Mouse (Mus musculus) olfactory bulb, adult 2 months (tissue): ENCODE measurements at regions not wholly inside any gene's neighbourhood (a gene's known extent, or its start where the extent isn't known, plus 50 kb on each side); places are given as distances from the start of the nearest gene placed in this dataset.

Experiments
- H3K27ac ChIP-seq: fragments of 200-500 bp; 2 replicates; pipeline ENCODE4 v1.5.1; 2012; ENCODE audit warnings: low read depth, low read length; ENCODE audit not compliant: insufficient read depth
- H3K4me1 ChIP-seq: fragments of 200-500 bp; 2 replicates; pipeline ENCODE4 v1.6.1; 2012; ENCODE audit warnings: low read length; ENCODE audit not compliant: control insufficient read depth, insufficient read depth
- H3K4me3 ChIP-seq: fragments of 200-500 bp; 2 replicates; pipeline ENCODE4 v1.5.1; 2012; ENCODE audit warnings: mild to moderate bottlenecking, low read depth, low read length, moderate library complexity; ENCODE audit not compliant: insufficient read depth
- CTCF ChIP-seq: fragments of 200-500 bp; IDR thresholded peaks from 2 replicates; pipeline ENCODE4 v1.5.1; 2012; ENCODE audit warnings: low read depth, mild to moderate bottlenecking, low read length, moderate library complexity; ENCODE audit not compliant: insufficient read depth
- POLR2A ChIP-seq: fragments of 200-500 bp; IDR thresholded peaks from 2 replicates; pipeline ENCODE4 v1.6.1; 2012; ENCODE audit warnings: mild to moderate bottlenecking, low read depth, low read length, moderate library complexity; ENCODE audit not compliant: insufficient read depth
- WGBS: fragments of 180-500 bp; shearing (Covaris S2); methylation state at CpG from one replicate; pipeline ENCODE4 v1.1.7; 2018; 5-methylcytosine and 5-hydroxymethylcytosine counted together

DNA sequence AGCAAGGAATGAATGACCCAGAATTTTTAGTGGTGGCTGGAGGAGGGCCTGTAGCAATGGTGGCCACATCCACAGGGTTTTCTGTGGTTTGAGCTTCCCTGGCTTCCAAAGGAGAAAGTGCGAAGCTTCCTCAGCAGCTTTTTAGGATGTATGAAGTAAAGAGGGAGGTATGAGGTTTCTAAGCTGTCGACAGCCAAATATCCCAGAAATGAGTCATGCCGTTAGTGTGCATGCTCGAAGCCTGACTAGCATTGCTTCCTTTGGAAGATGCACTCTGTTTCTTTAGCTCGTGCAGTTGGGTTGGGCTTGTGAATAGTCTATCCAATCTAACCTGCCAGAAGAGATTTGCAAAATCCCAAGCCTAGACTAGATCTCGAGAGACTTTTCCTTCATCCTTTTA lies 240.8 kb upstream of the Cxadr start:
- no peak overlapping the region for H3K27ac ChIP-seq
- no peaks in the 10 kb centered on the region for H3K4me1 ChIP-seq
- 78% methylated on average over 6 of the region's 6 CpGs for WGBS
- H3K4me3 ChIP-seq = no peak overlapping the region
- TF ChIP-seq CTCF = no peak
- TF ChIP-seq POLR2A = no peak

DNA sequence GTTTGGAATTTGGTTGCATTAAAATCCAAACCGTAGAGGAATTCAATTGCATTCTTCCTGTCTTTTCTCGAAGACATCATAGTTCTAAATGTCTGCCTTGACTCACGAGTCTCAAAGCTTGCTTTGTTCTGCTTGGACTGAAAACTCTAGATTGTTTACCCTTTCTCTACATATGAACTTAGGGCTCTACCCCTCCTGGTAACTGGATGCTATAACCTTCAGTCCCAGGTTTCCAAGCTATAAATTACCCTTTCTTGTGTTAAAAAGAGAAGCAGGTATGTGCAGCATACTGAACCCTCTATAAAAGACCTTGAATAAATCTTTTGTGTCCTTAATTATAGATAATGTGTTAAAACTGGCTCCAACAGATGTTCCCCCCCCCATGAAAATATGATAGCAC lies 243.7 kb upstream of the Cxadr start:
- H3K27ac ChIP-seq = no peak overlapping the region
- no peak overlapping the region for H3K4me3 ChIP-seq
- TF ChIP-seq POLR2A = no peak
- 71% methylated on average over 3 of the region's 3 CpGs for WGBS
- no peaks in the 10 kb centered on the region for H3K4me1 ChIP-seq

GRCm38 (mm10) chr16:78052133-78052532 lies 249.2 kb upstream of the Cxadr start:
- WGBS = 19% methylated on average over 7 of the region's 7 CpGs
- Histone ChIP-seq H3K27ac (no peak overlapping the region), H3K4me1 (no peaks in the 10 kb centered on the region), H3K4me3 (no peak overlapping the region)
- no peak for TF ChIP-seq POLR2A
- TF ChIP-seq CTCF = no peak

GRCm38 (mm10) chr16:78040149-78040920 lies 261.0 kb upstream of the Cxadr start:
- TF ChIP-seq CTCF (no peak), POLR2A (no peak)
- H3K4me3 ChIP-seq = no peak overlapping the region
- 96% methylated on average over 4 of the region's 4 CpGs for WGBS
- no peaks in the 10 kb centered on the region for H3K4me1 ChIP-seq
- H3K27ac ChIP-seq = no peak overlapping the region

GRCm38 (mm10) chr16:78019605-78020285 lies 281.5 kb upstream of the Cxadr start:
- Histone ChIP-seq H3K4me3 (no peak overlapping the region), H3K27ac (no peak overlapping the region), H3K4me1 (no peaks in the 10 kb centered on the region)
- WGBS = 43% methylated on average over 8 of the region's 8 CpGs
- TF ChIP-seq CTCF (no peak), POLR2A (no peak)

DNA sequence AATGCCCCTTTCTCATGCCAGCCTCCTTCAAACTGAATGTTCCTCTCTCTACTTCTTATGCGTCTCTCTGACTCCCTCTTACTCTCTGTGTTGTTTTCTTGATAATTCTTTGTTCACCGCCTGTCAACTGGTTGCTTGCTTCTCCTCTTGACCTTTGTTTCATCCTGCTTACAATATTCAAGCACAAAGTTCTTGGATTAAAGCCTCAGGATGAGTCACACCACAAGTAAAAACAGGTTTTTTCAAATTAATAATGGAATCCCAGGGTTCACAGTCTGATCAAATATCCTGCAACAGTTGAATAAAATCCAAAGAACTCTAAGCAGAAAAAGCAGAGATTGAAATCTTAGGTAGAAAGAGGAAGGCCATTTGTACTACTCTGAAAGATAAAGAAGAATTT lies 285.9 kb upstream of the Cxadr start:
- Histone ChIP-seq H3K4me3 (no peak overlapping the region), H3K27ac (no peak overlapping the region), H3K4me1 (no peaks in the 10 kb centered on the region)
- no peak for TF ChIP-seq POLR2A
- TF ChIP-seq CTCF = no peak
- 62% methylated on average over 2 of the region's 2 CpGs for WGBS

DNA sequence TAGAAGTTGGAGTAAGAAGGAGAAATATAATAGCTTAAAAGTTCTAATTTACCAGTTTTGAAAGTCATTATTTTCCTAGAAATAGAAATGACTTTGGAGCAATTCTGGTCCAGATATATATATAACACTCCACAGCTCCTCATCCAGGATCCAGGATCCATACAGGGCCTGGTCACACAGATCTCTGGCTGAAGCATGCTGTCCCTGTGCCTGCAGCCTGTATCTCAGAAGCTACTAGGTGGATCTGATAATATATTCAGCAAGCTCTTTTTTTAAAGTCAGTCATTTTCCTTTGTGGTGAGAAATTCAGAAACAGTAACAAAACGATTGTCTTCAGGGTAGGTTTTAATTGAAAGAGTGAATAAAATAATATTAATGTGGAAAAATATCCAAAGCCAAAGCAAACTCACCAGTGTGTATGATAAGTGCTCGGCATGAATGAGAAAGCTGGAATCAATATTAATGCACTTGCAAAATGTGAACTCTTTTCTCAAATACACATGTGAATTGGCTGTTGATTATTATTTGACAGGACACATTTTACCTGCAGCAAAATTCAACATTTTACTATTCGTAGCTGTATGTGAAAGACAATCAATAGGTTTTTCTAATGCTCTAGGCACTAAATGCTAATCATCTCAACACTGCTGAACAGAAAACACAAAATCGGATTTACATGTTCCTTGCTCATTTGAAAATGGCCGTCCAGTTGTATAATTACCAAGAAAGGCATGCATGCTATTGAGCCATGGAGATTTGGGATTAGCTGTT lies 288.1 kb upstream of the Cxadr start:
- TF ChIP-seq POLR2A (no peak), CTCF (no peak)
- WGBS = 85% methylated on average over 5 of the region's 5 CpGs

GRCm38 (mm10) chr16:78004016-78004415 lies 297.3 kb upstream of the Cxadr start:
- H3K27ac ChIP-seq = no peak overlapping the region
- no peak for TF ChIP-seq POLR2A
- no peak for TF ChIP-seq CTCF
- WGBS = 74% methylated on average over 5 of the region's 5 CpGs
- H3K4me1 ChIP-seq = no peaks in the 10 kb centered on the region
- no peak overlapping the region for H3K4me3 ChIP-seq

More for the DNA sequence above, 288.1 kb upstream of the Cxadr start:
- Histone ChIP-seq H3K27ac (no peak overlapping the region), H3K4me3 (no peak overlapping the region), H3K4me1 (no peaks in the 10 kb centered on the region)

- H3K4me3 ChIP-seq = no peak overlapping the region
- H3K27ac ChIP-seq = no peak overlapping the region
- H3K4me1 ChIP-seq = no peaks in the 10 kb centered on the region
- no peak for TF ChIP-seq POLR2A
- TF ChIP-seq CTCF = no peak
- 69% methylated on average over 4 of the region's 4 CpGs for WGBS
Measured at GRCm38 (mm10) chr16:77992986-77993385, 308.3 kb upstream of the Cxadr start.
